Mouse (Mus musculus) thymus, adult 2 months (tissue): ENCODE measurements at regions not wholly inside any gene's neighbourhood (a gene's known extent, or its start where the extent isn't known, plus 50 kb on each side); places are given as distances from the start of the nearest gene placed in this dataset.

Experiments used
- DNase-seq: peaks from one replicate; pipeline ENCODE4 v3.0.0; 2021
- H3K27ac ChIP-seq: fragments of 200-500 bp; 2 replicates; pipeline ENCODE4 v1.5.1; 2012; ENCODE audit warnings: low read length, control low read depth; ENCODE audit not compliant: control insufficient read depth, insufficient read depth
- H3K27me3 ChIP-seq: fragments of 200-500 bp; 2 replicates; pipeline ENCODE4 v1.6.1; 2012; ENCODE audit warnings: mild to moderate bottlenecking, low read length, moderate library complexity, mixed read lengths; ENCODE audit not compliant: control insufficient read depth, insufficient read depth
- H3K36me3 ChIP-seq: fragments of 200-500 bp; 2 replicates; pipeline ENCODE4 v1.6.1; 2012; ENCODE audit warnings: mild to moderate bottlenecking, low read length, moderate library complexity; ENCODE audit not compliant: control insufficient read depth, insufficient read depth
- H3K4me1 ChIP-seq: fragments of 200-500 bp; replicated peaks from 2 replicates; pipeline ENCODE4 v1.6.1; 2012; ENCODE audit warnings: low read length; ENCODE audit not compliant: control insufficient read depth, insufficient read depth
- H3K4me3 ChIP-seq: fragments of 200-500 bp; 2 replicates; pipeline ENCODE4 v1.5.1; 2012; ENCODE audit warnings: mild to moderate bottlenecking, low read length, control low read depth, moderate library complexity; ENCODE audit not compliant: control insufficient read depth, insufficient read depth
- CTCF ChIP-seq: fragments of 200-500 bp; IDR thresholded peaks from 2 replicates; pipeline ENCODE4 v1.5.1; 2012; ENCODE audit warnings: mild to moderate bottlenecking, control low read depth, low read length, moderate library complexity, borderline replicate concordance; ENCODE audit not compliant: control insufficient read depth, poor library complexity, insufficient read depth; ENCODE audit errors: extremely low read depth
- POLR2A ChIP-seq: fragments of 200-500 bp; IDR thresholded peaks from 2 replicates; pipeline ENCODE4 v1.6.1; 2012; ENCODE audit warnings: mild to moderate bottlenecking, low read length, control low read depth, moderate library complexity; ENCODE audit not compliant: control insufficient read depth, poor library complexity, insufficient read depth; ENCODE audit errors: extremely low read depth
- WGBS: fragments of 180-500 bp; shearing (Covaris S2); methylation state at CpG from one replicate; pipeline ENCODE4 v1.1.7; 2018; 5-methylcytosine and 5-hydroxymethylcytosine counted together

DNA sequence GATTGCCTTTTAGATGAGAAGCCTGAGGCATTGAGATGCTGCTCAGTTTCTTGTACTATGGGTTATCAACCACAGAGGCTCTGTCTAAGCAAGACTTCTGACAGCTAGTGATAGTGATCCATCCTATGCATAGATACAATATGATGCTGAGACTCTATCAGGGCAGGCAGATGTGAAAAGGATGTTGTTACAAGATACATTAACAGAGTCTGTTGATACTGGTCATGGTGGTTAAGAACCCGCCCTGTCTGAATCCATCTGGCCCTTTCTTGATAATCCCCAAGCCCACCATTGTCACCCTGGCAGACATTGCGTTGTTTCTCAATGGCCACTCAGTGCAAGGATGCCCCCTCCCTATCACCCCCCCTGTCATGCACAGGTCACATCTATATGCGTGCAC lies 327.8 kb upstream of the Camk1g start:
- WGBS: 95% methylated on average over 3 of the region's 3 CpGs

DNA sequence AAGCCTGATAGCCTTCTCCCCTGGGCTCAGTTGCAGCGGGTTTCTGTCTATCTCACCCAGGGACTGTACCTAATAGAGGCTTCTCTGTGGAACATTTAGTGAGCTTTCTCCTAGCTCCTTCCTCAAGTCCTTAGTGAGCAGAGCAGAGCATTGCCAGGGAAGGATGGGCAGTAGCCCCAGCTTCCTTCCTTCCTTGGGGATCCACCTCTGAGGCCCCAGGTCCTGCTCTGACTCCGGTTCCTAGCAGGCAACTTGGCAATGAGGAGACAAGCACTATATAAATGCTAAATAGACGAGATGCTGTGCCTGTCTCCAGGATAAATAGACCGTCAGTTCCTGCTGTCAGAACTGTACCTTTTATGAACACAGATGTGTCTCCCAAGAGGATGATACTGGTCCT lies 326.9 kb upstream of the Camk1g start:
- Histone ChIP-seq H3K4me3 (no peak overlapping the region), H3K27me3 (no peaks in the 10 kb centered on the region), H3K36me3 (no peaks in the 10 kb centered on the region), H3K27ac (no peak overlapping the region), H3K4me1 (no peaks in the 10 kb centered on the region)
- WGBS: 56% methylated on average over 4 of the region's 4 CpGs
- no peak for TF ChIP-seq POLR2A
- TF ChIP-seq CTCF: no peak
- DNase-seq: no peak

More for the DNA sequence above, 327.8 kb upstream of the Camk1g start:
- DNase-seq: no peak
- H3K36me3 ChIP-seq: no peaks in the 10 kb centered on the region
- no peaks in the 10 kb centered on the region for H3K27me3 ChIP-seq
- no peaks in the 10 kb centered on the region for H3K4me1 ChIP-seq
- no peak overlapping the region for H3K4me3 ChIP-seq
- H3K27ac ChIP-seq: no peak overlapping the region
- TF ChIP-seq POLR2A (no peak), CTCF (no peak)

- DNase-seq: no peak
- no peak for TF ChIP-seq CTCF
- no peak for TF ChIP-seq POLR2A
- Histone ChIP-seq H3K36me3 (no peaks in the 10 kb centered on the region), H3K27me3 (no peaks in the 10 kb centered on the region), H3K4me1 (no peaks in the 10 kb centered on the region), H3K4me3 (no peak overlapping the region), H3K27ac (no peak overlapping the region)
- 74% methylated on average over 3 of the region's 3 CpGs for WGBS
Observed at GRCm38 (mm10) chr1:193692991-193693390, 322.9 kb upstream of the Camk1g start.

GRCm38 (mm10) chr1:193689601-193690000 lies 319.5 kb upstream of the Camk1g start:
- Histone ChIP-seq H3K4me1 (no peaks in the 10 kb centered on the region), H3K27ac (no peak overlapping the region), H3K36me3 (no peaks in the 10 kb centered on the region), H3K27me3 (no peaks in the 10 kb centered on the region), H3K4me3 (no peak overlapping the region)
- no peak for TF ChIP-seq CTCF
- no peak for TF ChIP-seq POLR2A
- DNase-seq: no peak
- WGBS: 87% methylated on average over 4 of the region's 4 CpGs

DNA sequence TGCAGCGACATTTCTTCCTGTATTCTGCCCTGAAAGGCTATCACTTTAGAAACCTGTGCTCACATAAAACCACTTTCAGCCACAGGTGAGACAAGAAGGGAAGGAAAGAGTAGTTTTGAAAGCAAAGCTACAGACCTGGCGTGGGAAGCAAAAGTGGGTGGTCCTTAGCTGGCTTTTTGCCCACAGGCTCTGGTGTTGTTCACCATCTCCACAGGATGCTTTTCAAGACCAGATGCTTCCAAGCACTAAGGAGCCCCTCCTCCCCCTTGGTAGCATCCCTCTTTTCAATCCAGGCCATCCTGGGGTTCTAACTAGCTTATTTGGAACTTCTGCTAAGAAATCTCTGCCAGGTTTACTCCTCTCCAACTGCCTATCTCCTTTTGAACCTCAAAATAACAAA lies 312.8 kb upstream of the Camk1g start:
- Histone ChIP-seq H3K27ac (no peak overlapping the region), H3K36me3 (no peaks in the 10 kb centered on the region), H3K27me3 (no peaks in the 10 kb centered on the region), H3K4me1 (no peaks in the 10 kb centered on the region), H3K4me3 (no peak overlapping the region)
- TF ChIP-seq CTCF: no peak
- no peak for TF ChIP-seq POLR2A
- DNase-seq: no peak
- WGBS: 46% methylated on average over 2 of the region's 2 CpGs

GRCm38 (mm10) chr1:193678448-193678847 lies 308.4 kb upstream of the Camk1g start:
- WGBS: 96% methylated on average over 2 of the region's 2 CpGs
- TF ChIP-seq CTCF (no peak), POLR2A (no peak)
- H3K36me3 ChIP-seq: no peaks in the 10 kb centered on the region
- no peak for DNase-seq
- H3K4me1 ChIP-seq: no peaks in the 10 kb centered on the region
- no peak overlapping the region for H3K4me3 ChIP-seq
- no peaks in the 10 kb centered on the region for H3K27me3 ChIP-seq
- H3K27ac ChIP-seq: no peak overlapping the region

DNA sequence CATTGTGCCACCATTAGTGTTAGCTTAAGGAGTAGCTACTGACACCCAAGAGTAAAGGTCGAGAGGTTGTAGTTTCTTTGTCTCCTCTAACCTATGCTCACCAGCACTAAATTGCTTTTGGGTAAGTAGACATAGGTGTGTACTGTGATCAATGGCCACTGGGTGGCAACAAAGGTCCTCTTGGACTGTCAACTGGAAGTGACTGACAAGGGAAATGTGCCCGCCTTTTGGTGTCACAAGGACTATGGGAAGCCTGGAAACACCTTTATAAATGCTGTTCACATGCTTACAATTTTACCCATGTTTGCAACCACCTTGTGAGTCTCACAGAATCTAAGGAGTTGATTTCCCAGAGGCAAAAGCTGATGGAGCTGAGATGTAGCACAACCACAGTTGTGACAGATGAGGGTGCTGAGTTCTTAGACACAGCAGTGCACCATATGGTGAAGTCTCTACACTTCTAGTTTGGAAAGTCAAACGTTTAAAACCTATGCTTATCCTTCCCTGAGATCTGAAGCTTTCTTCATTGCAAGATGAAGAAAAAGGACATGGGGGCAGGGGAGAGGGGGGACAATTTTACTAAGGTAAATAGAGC lies 303.2 kb upstream of the Camk1g start:
- Histone ChIP-seq H3K27ac (no peak overlapping the region), H3K4me3 (no peak overlapping the region)
- WGBS: 32% methylated on average over 3 of the region's 3 CpGs

More for the DNA sequence above, 303.2 kb upstream of the Camk1g start:
- TF ChIP-seq CTCF: no peak
- no peak for TF ChIP-seq POLR2A
- no peaks in the 10 kb centered on the region for H3K4me1 ChIP-seq
- H3K27me3 ChIP-seq: no peaks in the 10 kb centered on the region
- DNase-seq: peak; percentile 11
- no peaks in the 10 kb centered on the region for H3K36me3 ChIP-seq
